Comparison of ENCODE assay signal across 8 mouse cellular contexts in the genomic region with DNA sequence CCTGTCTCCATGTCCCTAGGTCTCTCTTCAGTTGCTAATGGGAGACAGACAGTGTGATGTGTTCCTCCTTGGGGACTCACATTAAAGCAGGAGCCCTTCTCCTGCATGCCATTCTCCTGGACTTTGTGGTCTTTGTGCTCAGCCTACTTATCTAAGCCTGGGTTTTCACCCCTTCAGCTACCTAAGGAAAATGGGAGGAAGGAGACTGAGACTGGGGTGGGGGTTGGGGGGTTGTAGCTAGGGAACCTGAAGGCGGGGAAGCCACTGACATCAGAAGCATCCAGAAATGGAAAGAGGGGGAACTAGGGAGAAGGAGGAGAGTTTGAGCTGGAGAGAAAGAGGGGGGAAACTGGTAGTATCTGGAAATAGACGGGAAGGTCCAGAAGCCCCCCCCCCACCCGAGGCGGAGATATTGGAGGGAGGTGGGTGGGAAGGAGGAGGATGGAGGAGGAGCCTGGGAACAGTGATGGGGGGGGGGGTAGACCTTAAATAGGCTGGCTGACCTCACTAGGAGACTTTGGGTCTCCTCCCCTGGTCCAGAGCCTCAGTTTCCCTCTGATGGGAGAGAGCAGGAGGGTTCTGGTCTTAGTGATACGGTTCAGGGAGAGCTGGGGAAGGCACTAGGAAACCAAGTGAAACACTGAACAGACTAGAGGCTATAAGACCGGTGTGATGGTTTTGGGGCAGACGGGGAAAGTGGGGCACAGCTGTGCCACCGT. TPM values are rescaled to one million over a fixed set of nuclear protein-coding genes. Genes with fewer than 3 reads are reported as not detected.
DNase-seq lines count a peak whose midpoint lies in the region; ATAC-seq and TF ChIP-seq lines count a peak whose summit lies in the region.
"Had no signal": no experiment of that assay in that cellular context is flagged by ENCODE, and none has a peak within 500 bp of the region (broad histone marks: within the 10 kb centered on the region; RNA-seq: fewer than 3 reads in every experiment).

No protein-coding gene starts in this region.

- H3K27me3 ChIP-seq in embryonic facial prominence, embryonic 15.5 days, result no peaks in the 10 kb centered on the region; the same call in none of the 2 replicates
- H3K27me3 ChIP-seq in hindbrain, embryonic 16.5 days (replicated peaks; ENCODE audit: control insufficient read depth, insufficient read depth, low read length), result no peaks in the 10 kb centered on the region

- no peak for ATAC-seq in embryonic facial prominence, embryonic 15.5 days (ENCODE audit: insufficient number of reproducible peaks, low FRiP score, low TSS enrichment, low read depth)
- peak; percentile 1 for ATAC-seq in hindbrain, embryonic 16.5 days
- no peak for ATAC-seq in granulocyte monocyte progenitor cell, adult 5-6 weeks (replicated peaks; ENCODE audit: poor library complexity, severe bottlenecking)

- peaks cover 60% of the 10 kb centered on the region for H3K4me1 ChIP-seq in embryonic facial prominence, embryonic 15.5 days
- peaks cover 53% of the 10 kb centered on the region for H3K4me1 ChIP-seq in hindbrain, embryonic 16.5 days (ENCODE audit: control insufficient read depth, insufficient read depth, low read depth, low read length)

- 12% methylated on average over 8 of the region's 8 CpGs for WGBS in embryonic facial prominence, embryonic 15.5 days
- WGBS in hindbrain, embryonic 16.5 days, result 9% methylated on average over 8 of the region's 8 CpGs

- no peaks in the 10 kb centered on the region for H3K36me3 ChIP-seq in embryonic facial prominence, embryonic 15.5 days
- no peaks in the 10 kb centered on the region for H3K36me3 ChIP-seq in hindbrain, embryonic 16.5 days (ENCODE audit: control insufficient read depth, insufficient read depth, low read length)

- H3K4me2 ChIP-seq in embryonic facial prominence, embryonic 15.5 days (replicated peaks), result peak overlapping the region; percentile 76
- peak overlapping the region; percentile 69 for H3K4me2 ChIP-seq in hindbrain, embryonic 16.5 days (ENCODE audit: low read length)

- DNase-seq in left cerebral cortex, adult 2 months (ENCODE audit: extremely low spot score in 1 of 2, low spot score in 2 of 2), result peak; percentile 24 to 48
- DNase-seq in left cerebral cortex, postnatal 10 days (ENCODE audit: extremely low spot score in 1 of 2, low spot score in 2 of 2), result no peak
- peak; percentile 51 for DNase-seq in right cerebral cortex, adult 18-20 months
- no peak for DNase-seq in yolk sac, embryonic 10.5 days (ENCODE audit: low spot score)

- peak overlapping the region; percentile 60 for H3K4me3 ChIP-seq in left cerebral cortex, adult 2 months
- peak overlapping the region; percentile 51 for H3K4me3 ChIP-seq in embryonic facial prominence, embryonic 15.5 days (replicated peaks)
- peak overlapping the region; percentile 74 for H3K4me3 ChIP-seq in hindbrain, embryonic 16.5 days (ENCODE audit: low read length)

- no peak for TF ChIP-seq CTCF in left cerebral cortex, adult 2 months (IDR thresholded peaks at IDR 0.05)

- no peaks in the 10 kb centered on the region for H3K9me3 ChIP-seq in embryonic facial prominence, embryonic 15.5 days (replicated peaks)
- H3K9me3 ChIP-seq in hindbrain, embryonic 16.5 days (ENCODE audit: control insufficient read depth, low read length), result no peaks in the 10 kb centered on the region

- peak overlapping the region; percentile 99 for H3K27ac ChIP-seq in left cerebral cortex, adult 2 months
- no peak overlapping the region for H3K27ac ChIP-seq in embryonic facial prominence, embryonic 15.5 days (replicated peaks)
- H3K27ac ChIP-seq in hindbrain, embryonic 16.5 days (ENCODE audit: low read depth, low read length), result peak overlapping the region; percentile 98

- H3K9ac ChIP-seq in embryonic facial prominence, embryonic 15.5 days, result peak overlapping the region; percentile 24; the same call in 1 of the 2 replicates
- H3K9ac ChIP-seq in hindbrain, embryonic 16.5 days (ENCODE audit: low read depth, low read length), result peak overlapping the region; percentile 96

- intact Hi-C loops in left cerebral cortex, adult 2 months (cut with DNase I), result loop anchor here (1.0 kb wide), 1 partner anchor 55 kb away; no protein-coding TSS in a partner anchor
- intact Hi-C loops in left cerebral cortex, postnatal 10 days (cut with DNase I), result loop anchor here (2.0 kb wide), 1 partner anchor 42 kb away; no protein-coding TSS in a partner anchor

RNA-seq across cellular contexts. Expression of gene Gpr162, which starts 1.2 kb away (rescaled TPM):
- total RNA-seq in left cerebral cortex, adult 2 months (2021), result 100 to 1,000 TPM; 231 to 248 TPM
- 100 to 1,000 TPM; 214 to 216 TPM for total RNA-seq in left cerebral cortex, postnatal 10 days (2021)
- polyA plus RNA-seq in embryonic facial prominence, embryonic 15.5 days (2015; fragmentation: Nextera tagmentation; extraction: Ambion mirVana), result 2.6 and 3.4 TPM in 2 replicates
- polyA plus RNA-seq in hindbrain, embryonic 16.5 days (2015; fragmentation: Nextera tagmentation; extraction: Ambion mirVana), result 30.9 and 32.9 TPM in 2 replicates
- 2.0 TPM in 1 of 2 replicates, not detected in the other for total RNA-seq in granulocyte monocyte progenitor cell, adult 5-6 weeks (2014; fragmentation: Nextera tagmentation)
- not detected in 2 replicates for total RNA-seq in granulocyte monocyte progenitor cell, adult 5-6 weeks (2017)

RNA-seq across cellular contexts. Expression of gene P3h3, which starts 5.0 kb away (rescaled TPM):
- total RNA-seq in left cerebral cortex, adult 2 months (2021), result 10 to 100 TPM; 29.1 to 33.1 TPM
- total RNA-seq in left cerebral cortex, postnatal 10 days (2021), result 10 to 100 TPM; 30.7 to 32.5 TPM
- 55.9 and 57.6 TPM in 2 replicates for polyA plus RNA-seq in embryonic facial prominence, embryonic 15.5 days (2015; fragmentation: Nextera tagmentation; extraction: Ambion mirVana)
- polyA plus RNA-seq in hindbrain, embryonic 16.5 days (2015; fragmentation: Nextera tagmentation; extraction: Ambion mirVana), result 7.5 and 16.2 TPM in 2 replicates
- 1.4 and 4.3 TPM in 2 replicates for total RNA-seq in granulocyte monocyte progenitor cell, adult 5-6 weeks (2014; fragmentation: Nextera tagmentation)
- 3.4 and 4.0 TPM in 2 replicates for total RNA-seq in granulocyte monocyte progenitor cell, adult 5-6 weeks (2017)

RNA-seq across cellular contexts. Expression of gene Gnb3, which starts 22.5 kb away (rescaled TPM):
- not detected for total RNA-seq in left cerebral cortex, adult 2 months (2021)
- under 1 TPM; 0.19 to 0.28 TPM for total RNA-seq in left cerebral cortex, postnatal 10 days (2021)
- 2.0 and 2.1 TPM in 2 replicates for polyA plus RNA-seq in embryonic facial prominence, embryonic 15.5 days (2015; fragmentation: Nextera tagmentation; extraction: Ambion mirVana)
- 1.0 and 1.1 TPM in 2 replicates for polyA plus RNA-seq in hindbrain, embryonic 16.5 days (2015; fragmentation: Nextera tagmentation; extraction: Ambion mirVana)
- not detected in 2 replicates for total RNA-seq in granulocyte monocyte progenitor cell, adult 5-6 weeks (2014; fragmentation: Nextera tagmentation)
- total RNA-seq in granulocyte monocyte progenitor cell, adult 5-6 weeks (2017), result not detected in 2 replicates
- total RNA-seq: layer of hippocampus, adult 18-20 months had no signal

RNA-seq across cellular contexts. Expression of gene Cd4, which starts 25.5 kb away (rescaled TPM):
- total RNA-seq in left cerebral cortex, adult 2 months (2021), result 1 to 10 TPM; 2.0 to 4.6 TPM
- 1 to 10 TPM; 1.2 to 3.7 TPM for total RNA-seq in left cerebral cortex, postnatal 10 days (2021)
- 0.36 and 0.60 TPM in 2 replicates for polyA plus RNA-seq in embryonic facial prominence, embryonic 15.5 days (2015; fragmentation: Nextera tagmentation; extraction: Ambion mirVana)
- 0.26 and 0.27 TPM in 2 replicates for polyA plus RNA-seq in hindbrain, embryonic 16.5 days (2015; fragmentation: Nextera tagmentation; extraction: Ambion mirVana)
- total RNA-seq in granulocyte monocyte progenitor cell, adult 5-6 weeks (2014; fragmentation: Nextera tagmentation), result 0.90 TPM in 1 of 2 replicates, not detected in the other
- 0.41 and 0.60 TPM in 2 replicates for total RNA-seq in granulocyte monocyte progenitor cell, adult 5-6 weeks (2017)

RNA-seq across cellular contexts. Expression of gene Cdca3, which starts 33.2 kb away (rescaled TPM):
- total RNA-seq in left cerebral cortex, adult 2 months (2021), result under 1 TPM; 0.63 to 0.66 TPM
- 1 to 10 TPM; 2.8 to 4.4 TPM for total RNA-seq in left cerebral cortex, postnatal 10 days (2021)
- 128 and 138 TPM in 2 replicates for polyA plus RNA-seq in embryonic facial prominence, embryonic 15.5 days (2015; fragmentation: Nextera tagmentation; extraction: Ambion mirVana)
- polyA plus RNA-seq in hindbrain, embryonic 16.5 days (2015; fragmentation: Nextera tagmentation; extraction: Ambion mirVana), result 34.2 and 38.5 TPM in 2 replicates
- total RNA-seq in granulocyte monocyte progenitor cell, adult 5-6 weeks (2014; fragmentation: Nextera tagmentation), result 86.1 and 89.0 TPM in 2 replicates
- 128 and 162 TPM in 2 replicates for total RNA-seq in granulocyte monocyte progenitor cell, adult 5-6 weeks (2017)

Comparison
In these comparisons a context has a peak if more than half of its experiments do, and no peak if none do; other contexts are left out.
1. DNase-seq: peak in left cerebral cortex, adult 2 months (2 of 2) and right cerebral cortex, adult 18-20 months (single experiment); none in left cerebral cortex, postnatal 10 days (0 of 2) and yolk sac, embryonic 10.5 days (single experiment).
2. RNA of gene Gpr162, which starts 1.2 kb away (total RNA-seq): 231 to 248 TPM in left cerebral cortex, adult 2 months and 214 to 216 TPM in left cerebral cortex, postnatal 10 days; 2.0 TPM in granulocyte monocyte progenitor cell, adult 5-6 weeks; every median in the first group is over 10 times any median in the second.
3. RNA of gene P3h3, which starts 5.0 kb away (total RNA-seq): 29.1 to 33.1 TPM in left cerebral cortex, adult 2 months and 30.7 to 32.5 TPM in left cerebral cortex, postnatal 10 days; 1.4 to 4.3 TPM in granulocyte monocyte progenitor cell, adult 5-6 weeks; every median in the first group is over 4 times any median in the second.
4. Peak in every context shown above with its lines, with median percentiles within 50 percentile points of each other: H3K4me3 ChIP-seq.